Mouse (Mus musculus): ENCODE results near the gene Fau.
A peak's percentile ranks its signal among the peaks of the same experiment; 100 is the strongest.

Fau gene

DNA sequence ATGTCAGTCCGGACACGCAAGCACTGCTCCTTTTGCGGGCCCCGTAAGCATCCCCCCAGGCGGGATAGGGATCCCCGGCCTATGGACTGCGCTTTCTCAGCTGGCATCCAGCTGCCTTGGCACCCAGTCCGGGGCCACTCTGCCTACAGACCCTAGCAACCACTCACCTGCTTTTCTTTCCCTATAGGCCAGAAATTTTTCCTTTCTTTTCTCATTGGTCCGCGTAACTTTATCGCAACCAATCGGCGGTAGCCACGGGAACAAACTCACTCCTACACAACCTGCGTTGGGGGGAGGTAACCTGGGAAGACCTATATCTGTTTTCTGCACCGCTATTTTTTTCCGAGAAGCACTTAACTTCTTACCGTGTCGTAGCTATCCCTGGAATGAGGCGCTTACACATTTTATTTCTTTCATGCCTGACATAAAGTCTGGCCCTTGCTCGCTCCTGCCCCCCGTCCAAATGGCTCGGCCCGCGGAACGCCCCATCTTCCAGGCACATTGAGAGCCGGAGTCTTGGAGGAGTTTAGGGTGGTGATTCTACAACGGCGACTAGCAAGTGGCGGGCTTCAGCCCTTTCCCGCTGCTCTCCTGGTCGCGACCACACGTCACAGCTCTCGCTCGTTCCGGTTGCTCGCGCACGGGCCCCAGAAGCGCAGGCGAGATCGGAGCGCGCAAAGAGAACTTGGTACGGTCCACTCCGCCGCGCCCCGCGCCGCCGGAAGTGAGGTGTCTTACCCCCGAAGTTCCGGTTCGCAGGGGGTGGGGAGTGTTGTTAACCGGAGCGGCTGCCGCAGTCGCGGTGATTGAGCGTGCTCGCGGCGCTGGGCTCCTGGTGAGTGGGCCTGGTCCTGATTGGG lies 11.1 kb upstream of the Fau start, which contains the start of gene Syvn1:
Syvn1 (plus strand) TSS at position 283 of the 860 bp plus-strand sequence.
- peak; percentile 89 to 91 for DNase-seq

DNA sequence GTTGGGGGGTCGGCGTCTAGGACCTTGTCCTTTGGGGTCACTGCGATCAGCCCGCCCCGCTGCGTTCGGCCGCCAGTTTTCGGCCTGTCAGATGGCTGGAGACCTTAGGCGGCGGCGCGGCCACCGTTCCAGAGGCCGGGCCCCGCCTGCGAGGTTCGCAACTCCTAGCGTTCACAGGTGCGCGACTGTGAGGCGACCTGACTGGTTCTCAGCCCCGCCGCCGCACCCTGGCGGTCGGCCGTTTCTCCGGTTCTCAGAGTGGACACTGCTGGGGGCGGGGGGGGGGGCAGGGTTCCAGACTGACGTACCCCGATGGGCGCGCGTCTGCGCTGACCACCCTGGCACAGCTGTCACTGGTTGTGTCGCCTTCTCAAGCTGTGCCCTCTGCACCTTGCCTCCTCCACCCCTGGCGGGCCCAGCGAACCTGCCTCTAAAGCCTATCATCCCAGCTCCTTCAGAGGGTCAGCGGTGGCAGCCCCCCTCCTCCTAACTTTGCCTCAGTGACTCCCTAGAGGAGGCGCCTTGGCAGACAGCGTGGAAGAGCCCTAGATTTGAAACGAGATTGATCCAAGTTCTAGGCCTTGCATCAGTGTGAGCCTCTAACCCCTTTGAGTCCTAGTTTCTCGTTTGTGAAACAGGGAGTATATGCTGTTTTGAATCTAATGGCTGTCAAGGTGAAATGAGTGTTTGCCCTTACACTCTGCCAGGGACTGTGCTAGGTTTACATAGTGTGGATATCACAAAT lies 10.3 kb upstream of the Fau start:
- peak in 1 of 2 experiments; percentile 20 for DNase-seq

DNA sequence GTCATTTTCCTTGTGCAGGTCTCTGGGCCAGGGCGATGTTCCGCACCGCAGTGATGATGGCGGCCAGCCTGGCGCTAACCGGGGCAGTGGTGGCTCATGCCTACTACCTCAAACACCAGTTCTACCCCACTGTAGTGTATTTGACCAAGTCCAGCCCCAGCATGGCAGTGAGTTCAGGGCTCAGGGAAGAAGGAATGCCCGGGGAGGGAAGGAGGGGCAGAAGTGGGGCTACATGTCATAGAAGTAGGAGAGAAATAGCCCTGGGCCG lies 9.8 kb upstream of the Fau start:
- peak in 1 of 2 experiments; percentile 10 for DNase-seq

DNA sequence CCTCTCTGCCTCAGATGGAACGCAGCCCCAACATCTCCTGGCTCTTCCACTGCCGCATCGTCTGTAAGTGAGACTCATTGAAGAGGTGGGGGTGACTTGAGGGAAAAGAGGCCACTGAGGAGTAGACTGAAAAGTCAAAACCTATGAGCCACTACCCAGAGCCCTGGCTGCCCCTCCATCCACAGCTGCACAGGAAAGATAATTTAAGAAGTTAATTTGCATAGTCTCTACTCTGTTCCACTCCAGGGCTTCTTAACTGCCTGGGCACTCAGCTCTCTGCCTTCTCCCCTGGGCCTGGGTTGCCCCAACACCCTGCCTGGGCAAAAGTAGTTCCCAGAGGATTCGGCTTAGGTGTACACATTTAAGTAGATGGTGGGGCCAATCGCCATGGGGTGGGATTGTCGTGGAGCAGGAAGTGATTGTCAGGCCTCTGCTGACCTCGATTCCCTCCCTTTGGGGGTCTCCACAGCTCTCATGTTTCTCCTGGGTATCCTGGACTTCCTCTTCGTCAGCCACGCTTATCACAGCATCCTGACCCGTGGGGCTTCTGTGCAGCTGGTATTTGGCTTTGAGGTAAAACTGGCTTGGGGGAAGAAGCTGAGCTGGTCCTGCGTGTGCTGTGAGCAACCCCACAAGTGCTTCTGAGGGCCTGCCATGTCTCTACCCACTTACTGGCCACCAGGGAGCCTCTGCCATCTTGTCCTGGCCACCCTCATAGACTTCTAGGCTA lies 8.8 kb upstream of the Fau start:
- peak in 1 of 2 experiments; percentile 6 for DNase-seq

DNA sequence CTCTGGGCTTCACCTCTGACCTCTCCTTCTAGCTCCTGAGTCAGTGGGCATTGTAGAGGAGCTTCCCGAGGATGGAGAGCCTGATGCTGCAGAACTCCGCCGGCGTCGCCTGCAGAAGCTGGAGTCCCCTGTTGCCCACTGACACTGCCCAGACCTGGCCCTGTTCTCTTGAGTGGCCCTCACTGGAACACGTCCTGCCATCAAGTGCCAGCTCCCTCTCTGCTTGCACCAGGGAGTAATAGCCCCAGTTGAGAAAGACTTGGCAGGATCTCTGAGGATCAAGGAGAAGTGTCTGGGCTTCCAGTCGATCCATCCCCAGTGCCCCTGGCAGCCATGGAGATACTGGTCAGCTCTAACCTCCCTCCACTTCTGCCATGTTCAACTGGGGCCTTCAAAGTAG lies 5.1 kb upstream of the Fau start:
- peak in 1 of 2 experiments; percentile 4 for DNase-seq

DNA sequence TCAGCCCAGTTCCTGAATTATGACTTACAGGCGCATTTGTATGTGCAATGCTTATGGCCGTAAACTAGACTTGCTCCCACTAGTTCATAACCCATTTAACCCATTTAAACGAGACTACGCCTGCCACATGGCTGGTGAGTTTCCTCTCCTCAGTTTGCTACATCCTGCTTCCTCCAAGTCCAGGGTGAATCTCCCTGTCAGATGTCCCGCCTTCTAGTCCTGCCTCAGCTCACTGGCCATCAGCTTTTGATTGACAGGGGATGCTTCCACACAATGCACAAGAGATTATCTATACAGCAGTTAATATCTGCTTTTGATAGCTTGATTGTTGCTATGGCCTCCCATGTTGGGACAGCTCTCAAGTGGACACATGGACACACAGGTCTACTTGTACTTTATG lies 3.3 kb upstream of the Fau start:
- DNase-seq, result peak in 1 of 2 experiments; percentile 3

GRCm38 (mm10) chr19:6056696-6057095 lies 948 bp upstream of the Fau start:
- no peak for DNase-seq

DNA sequence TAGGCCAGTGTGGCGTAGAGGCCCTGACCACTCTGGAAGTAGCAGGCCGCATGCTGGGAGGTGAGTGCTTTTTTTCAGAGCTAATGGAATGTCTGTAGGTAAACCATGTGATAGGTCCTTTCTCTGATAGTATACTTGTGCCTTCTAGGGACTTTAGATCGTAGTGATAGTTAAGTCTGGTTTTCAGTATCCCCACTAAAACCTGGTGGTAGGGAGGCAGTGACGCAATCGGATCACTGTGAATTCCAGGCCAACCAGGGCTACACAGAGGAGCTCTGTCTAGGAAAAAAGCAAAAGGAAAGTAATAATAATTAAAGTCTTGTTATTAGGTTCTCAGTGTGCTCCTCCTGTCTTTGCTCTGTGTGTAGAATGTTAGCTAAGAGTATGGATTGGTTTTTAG lies 869 bp downstream of the Fau start:
- no peak for DNase-seq

DNA sequence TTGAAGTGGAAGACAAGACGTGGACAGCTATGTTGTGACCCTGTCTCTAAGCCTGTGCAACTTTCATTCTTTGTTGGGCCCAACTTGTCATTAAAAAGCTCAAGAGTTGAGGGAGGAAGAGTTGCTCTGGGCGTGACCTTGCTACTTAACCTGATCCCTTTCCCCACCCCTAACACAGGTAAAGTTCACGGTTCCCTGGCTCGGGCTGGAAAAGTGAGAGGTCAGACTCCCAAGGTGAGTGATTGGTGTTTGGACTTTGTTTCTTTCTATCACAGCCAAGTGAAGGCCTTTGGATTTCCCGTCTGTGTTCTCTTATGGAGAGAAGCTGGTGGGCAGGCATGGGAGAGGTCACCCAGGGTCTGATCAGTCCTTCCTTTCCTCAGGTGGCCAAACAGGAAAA lies 1.3 kb downstream of the Fau start:
- DNase-seq, result no peak

GRCm38 (mm10) chr19:6061021-6061533 lies 3.4 kb downstream of the Fau start, which contains the start of gene Znhit2:
Gene Znhit2, plus strand, starts transcription at chr19:6061192.
- peak; percentile 89 to 92 for DNase-seq

GRCm38 (mm10) chr19:6061641-6062302 lies 4.1 kb downstream of the Fau start:
- DNase-seq, result peak; percentile 41 to 49

GRCm38 (mm10) chr19:6062418-6062817 lies 4.8 kb downstream of the Fau start:
- DNase-seq, result no peak

DNA sequence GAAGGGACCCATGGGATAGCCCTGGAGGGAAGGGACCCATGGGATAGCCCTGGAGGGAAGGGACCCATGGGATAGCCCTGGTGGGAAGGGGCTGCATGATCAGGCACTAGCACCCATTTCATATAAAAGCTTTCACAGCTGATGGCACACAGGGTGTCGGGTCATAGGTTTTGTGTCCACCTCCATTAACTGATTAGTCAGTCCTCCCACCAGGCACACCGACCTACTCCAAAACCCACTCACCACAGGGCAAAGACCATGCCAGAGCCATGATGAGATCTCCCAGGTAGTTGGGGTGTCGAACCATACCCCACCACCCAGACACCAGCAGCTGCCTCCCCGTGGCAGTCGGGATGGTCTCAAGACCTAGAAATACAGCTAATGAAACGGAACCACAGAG lies 5.4 kb downstream of the Fau start:
- DNase-seq, result no peak

DNA sequence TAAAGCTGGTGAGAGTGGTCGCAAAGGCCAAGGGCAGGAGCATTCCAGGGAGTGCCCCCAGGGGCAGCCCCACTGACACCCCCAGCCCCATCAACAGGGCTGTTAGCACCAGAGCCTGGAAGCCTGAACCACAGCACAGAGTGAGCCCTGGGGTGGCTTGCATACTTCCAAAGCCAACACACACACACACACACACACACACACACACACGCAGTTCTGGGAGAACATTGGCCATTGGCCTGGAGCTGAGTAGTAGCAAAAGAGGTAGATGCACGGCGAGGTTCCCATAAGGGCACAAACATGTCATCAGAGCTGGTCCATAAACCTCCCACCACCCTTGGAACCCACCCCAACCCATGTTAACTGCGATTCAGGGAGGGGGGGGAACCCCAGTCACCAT lies 8.9 kb downstream of the Fau start:
- DNase-seq, result no peak

GRCm38 (mm10) chr19:6067011-6067723 lies 9.5 kb downstream of the Fau start:
- DNase-seq, result peak; percentile 91 to 92

- DNase-seq, result peak; percentile 78 to 86
These were observed 10.2 kb downstream of the Fau start, which contains the start of gene Tm7sf2 for GRCm38 (mm10) chr19:6067724-6068415. Gene Tm7sf2, minus strand, starts transcription at chr19:6068373.

GRCm38 (mm10) chr19:6068951-6069350 lies 11.3 kb downstream of the Fau start:
- DNase-seq, result no peak

DNA sequence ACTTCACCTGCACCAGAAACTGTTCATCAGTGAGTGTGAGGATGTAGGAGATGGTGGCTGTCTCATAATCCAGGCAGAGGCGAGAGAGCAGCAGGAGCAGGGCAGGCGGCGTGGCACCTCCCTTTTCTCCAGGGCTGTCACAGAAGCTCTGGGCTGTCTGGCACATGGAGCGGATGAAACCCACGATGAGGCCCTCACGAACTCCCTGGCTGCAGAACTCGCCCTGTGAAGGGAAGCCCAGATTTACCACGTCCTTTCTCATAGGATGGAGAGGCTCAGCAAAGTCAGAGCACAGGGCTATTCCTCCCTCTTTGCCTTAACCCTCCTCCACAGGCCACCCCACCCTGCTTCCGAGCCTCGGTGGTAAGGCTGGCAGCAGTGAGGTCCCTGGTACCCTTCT lies 12.2 kb downstream of the Fau start:
- DNase-seq, result no peak

GRCm38 (mm10) chr19:6070571-6071250 lies 13.1 kb downstream of the Fau start:
- no peak for DNase-seq

DNA sequence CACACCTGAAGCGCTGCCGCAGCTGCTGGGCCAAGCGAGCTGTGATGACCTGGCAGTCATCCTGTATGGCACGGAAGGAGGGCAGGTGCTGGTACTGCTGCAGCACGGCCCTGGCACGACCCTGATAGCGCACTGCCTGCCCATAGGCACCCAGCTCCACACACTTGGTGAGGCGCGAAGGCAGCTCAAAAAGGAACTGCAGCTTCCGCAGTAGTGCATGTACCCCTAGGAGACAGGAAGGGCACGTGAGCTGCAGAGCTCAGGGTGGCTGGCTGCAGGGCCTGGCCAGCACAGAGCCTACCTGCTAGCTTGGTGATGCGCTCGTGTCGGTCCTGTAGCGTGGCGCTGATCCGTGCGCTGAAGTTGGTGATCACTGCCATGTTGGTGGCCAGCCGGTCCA lies 13.6 kb downstream of the Fau start:
- no peak for DNase-seq

DNA sequence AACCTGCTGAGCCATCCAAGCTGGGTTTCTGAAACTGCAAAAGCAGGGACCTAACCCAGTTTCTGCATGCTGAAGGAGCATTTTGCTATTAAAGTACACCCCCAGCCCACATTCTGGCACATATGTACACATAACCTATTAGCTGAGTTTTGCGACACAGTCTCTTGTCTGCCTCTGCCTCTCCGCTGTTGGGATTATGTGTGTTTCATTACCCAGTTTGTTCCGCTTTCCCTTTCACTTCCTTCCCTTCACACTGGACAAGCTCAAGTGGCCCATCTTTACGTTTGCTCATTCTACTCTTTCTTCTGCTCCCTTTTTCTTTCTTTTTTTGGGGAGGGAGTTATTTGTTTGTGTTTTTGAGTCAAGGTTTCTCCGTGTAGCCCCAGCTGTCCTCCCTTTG lies 16.2 kb downstream of the Fau start:
- no peak for DNase-seq

Measured in cerebellum, postnatal 36 days (tissue).